Mouse (Mus musculus) G1E-ER4 (cell line): Measurements from ENCODE around the gene Galntl5. TPM values are rescaled to one million over a fixed set of nuclear protein-coding genes. Genes with fewer than 3 reads are reported as not detected.

ENCODE experiments used
- GATA1 ChIP-seq: IDR thresholded peaks from one replicate; pipeline ENCODE4 v1.8.0; 2012; ENCODE audit warnings: low read length, inconsistent platforms
- polyA plus RNA-seq: library from polyadenylated mRNA; stranded (reverse); fragments of >175 nt; gene quantifications from 2 replicates; pipeline ENCODE4 v1.2.3, GENCODE M21; 2012

Gene Galntl5
- polyA plus RNA-seq, 1 experiment: not detected

DNA sequence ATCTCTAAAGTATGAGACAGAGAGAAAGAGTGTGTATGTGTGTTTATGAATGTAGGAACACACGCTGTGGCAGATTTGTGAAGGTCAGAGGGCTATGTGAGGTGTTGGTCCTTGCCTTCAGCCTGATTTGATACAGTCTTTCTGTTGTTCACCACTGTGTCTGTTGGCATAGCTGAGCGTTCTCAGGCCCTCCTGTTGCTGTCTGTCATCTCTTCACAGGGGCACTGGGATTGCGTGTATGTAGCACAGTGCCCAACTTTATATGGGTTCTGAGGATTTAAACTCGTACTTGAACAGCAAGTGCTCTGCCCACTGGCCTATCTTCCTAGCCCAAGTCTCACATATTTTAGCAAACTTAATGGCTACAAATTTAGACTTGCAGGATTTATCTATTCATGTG, 2.3 kb downstream of the Galntl5 start:
- no peak for TF ChIP-seq GATA1

DNA sequence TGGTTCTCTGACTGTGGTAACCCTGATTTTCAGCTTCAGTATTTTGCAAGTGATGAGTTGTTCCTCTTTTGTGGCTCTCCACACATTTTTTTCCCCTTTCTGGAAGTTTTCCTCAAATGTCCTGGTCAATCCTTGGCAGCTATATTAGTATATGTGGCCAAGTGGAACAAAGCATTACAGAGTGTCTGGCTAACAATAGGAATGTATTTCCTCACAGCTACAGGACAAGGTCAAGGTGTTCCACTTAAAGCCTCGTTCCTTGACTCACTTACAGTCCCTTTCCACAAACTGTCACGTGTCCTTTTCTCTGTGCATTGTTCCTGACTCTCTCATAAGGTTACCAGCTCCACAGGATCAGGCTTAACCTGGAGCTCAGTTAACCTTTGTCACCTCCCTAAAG, 3.3 kb downstream of the Galntl5 start:
- no peak for TF ChIP-seq GATA1

DNA sequence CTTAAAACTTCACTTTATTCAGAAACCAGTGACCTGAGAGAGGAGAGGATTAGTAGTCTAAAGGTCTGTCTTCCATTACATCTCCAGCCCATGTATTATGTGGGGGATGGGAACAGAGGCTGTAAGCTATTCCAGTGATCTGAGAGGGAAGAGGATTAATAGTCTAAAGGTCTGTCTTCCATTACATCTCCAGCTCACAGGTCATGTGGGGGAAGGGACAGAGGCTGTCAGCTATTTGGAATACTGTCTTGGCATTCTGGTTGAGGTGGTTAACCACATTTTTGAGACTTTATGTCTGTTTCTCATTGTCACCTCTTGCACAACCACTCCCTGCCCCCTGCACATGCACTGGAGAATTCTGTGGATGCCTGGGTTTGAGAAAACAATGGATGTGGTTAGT, 6.5 kb downstream of the Galntl5 start:
- no peak for TF ChIP-seq GATA1

DNA sequence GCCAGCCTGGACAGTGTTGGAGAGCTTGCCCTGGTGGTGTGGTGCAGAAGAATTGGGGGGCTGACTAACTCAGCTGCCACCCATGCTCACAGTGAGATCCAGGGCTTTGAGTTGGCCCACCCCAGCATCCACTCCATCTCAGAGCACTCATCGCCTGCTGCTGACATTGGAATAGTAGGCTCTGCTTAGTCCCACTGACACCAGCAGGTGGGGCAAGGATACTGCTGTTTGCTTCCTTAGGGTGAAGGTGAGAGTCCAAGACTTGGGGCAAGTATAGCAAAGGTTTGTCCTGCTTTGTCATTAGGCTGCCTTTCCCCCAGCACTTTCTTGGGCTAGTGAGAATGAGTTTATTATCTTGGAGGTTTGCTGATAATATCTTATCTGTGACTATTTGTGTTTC, 7.5 kb downstream of the Galntl5 start:
- no peak for TF ChIP-seq GATA1

DNA sequence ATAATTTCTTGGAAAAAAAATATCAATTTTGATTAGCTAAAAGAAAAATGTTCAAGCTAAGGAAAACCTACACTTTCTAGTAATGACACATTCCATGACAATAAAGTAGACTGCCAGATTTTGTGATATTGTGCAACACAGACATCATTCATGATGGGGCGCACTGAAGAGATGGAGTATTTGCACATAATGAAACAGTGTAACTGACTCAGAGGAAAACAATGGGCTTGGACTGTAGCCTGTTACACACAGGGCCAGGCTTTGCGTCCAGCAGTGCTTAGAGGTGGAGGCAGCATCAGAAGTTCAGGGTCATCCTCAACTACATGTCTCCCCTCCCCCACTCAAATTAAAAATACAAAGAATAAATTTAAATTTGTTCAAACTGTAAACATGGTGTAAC, 9.3 kb downstream of the Galntl5 start:
- no peak for TF ChIP-seq GATA1

DNA sequence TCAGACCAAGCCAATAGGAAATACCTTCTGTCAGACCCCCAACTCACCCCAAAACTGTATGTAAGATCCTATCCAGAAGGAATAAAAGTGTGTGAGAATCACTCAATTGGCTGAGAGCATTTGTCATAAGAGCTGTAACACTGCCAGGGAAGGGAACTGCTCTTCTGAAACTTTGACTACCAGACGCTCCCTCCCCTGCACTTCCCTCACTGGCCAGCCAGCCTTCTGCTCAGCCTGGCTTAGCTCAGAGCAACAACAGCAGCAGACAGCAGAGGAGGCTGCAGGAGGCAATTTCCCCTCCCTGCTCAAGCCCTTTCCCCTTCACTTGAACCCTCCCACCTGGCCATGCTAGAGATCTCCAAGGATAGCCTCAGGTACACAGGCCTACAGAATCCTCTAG, 30.6 kb downstream of the Galntl5 start:
- TF ChIP-seq GATA1: no peak

DNA sequence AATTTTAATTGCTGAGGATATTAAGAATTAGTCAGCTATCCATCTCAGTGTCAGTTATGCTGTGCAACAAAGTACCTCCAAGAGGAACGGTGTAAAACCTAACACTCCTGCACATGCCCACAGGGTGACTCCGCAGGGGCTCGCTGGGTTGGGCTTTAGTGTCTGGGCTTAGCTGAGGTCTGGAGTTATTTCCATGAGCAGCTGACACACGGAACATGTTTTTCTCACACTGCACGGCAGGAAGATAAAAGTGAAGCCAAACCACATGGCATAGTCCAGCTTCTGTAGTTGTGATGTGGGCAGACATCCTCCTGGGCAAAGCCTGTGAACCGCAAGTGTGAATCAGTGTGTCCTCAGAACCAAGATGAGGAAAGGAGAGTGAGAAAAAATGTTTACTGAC, 33.7 kb downstream of the Galntl5 start:
- no peak for TF ChIP-seq GATA1

DNA sequence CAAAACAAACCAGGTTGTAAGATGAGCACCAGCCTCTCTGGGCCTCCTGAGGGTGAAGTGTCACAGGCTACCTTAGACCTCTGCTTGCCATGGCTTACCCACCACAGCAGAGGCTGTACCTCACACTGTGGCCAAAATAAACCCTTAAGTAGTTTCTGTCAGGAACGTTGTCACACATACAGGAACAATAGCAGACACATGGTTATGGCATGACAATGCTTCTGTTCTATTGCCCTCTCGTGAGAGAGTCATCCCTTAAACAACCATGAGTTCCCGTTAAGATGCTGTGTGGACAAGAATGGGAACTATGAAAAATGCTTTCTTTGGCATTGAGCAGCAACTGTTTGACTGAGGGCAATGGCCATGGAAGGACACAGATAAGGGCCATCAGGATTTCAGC, 40.3 kb downstream of the Galntl5 start, which contains the start of gene Galnt11:
Gene Galnt11 (plus strand): TSS at position 301 of the 400 bp plus-strand sequence.
- TF ChIP-seq GATA1: no peak

DNA sequence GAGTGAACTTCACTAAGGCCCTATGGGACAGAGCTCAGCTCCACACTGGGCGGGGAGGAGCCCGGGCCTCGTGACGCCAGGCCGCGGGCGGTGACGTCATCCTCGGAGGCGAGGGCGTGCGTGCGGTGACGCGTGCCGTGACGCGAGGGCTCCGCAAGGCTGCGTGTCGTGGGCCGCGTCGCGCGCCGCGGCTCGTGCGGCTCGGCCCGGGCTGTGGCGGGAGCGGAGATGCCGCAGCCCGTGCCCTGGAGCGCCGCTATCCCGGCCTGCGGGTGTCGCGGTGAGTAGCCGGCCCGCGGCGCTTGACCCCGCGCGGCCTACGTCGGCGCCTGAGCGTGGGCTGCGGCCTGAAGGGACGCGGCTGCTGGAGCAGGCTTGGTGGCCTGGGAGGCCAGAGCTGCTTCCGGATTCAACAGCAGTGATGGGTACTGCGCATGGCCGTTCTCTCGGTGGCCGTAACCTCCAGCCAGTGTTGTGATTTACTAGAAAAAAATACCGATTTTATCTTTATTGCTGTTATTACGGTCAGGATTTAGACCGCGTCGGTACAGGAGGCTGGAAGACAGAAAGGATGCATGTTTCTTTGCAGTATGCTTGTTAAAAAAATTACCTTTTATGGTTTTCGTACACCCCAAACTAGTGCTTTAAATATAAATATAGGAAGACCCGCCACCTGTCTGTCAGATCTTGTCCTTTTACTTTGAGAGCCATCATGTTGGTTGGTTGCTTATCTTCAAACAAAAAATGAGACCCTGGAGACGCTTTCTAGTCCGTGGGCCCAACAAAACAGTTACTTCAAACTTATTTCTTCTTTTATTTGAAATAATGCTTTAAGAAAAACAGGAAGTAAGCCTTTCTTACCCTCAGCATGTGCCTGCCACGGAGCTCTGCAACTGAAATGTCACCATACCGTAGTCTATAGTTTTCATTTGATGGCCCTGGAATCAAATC, 41.8 kb downstream of the Galntl5 start, which contains the start of gene E130116L18Rik:
Gene E130116L18Rik (minus strand): TSS at position 402 of the 951 bp plus-strand sequence.
- TF ChIP-seq GATA1: no peak

DNA sequence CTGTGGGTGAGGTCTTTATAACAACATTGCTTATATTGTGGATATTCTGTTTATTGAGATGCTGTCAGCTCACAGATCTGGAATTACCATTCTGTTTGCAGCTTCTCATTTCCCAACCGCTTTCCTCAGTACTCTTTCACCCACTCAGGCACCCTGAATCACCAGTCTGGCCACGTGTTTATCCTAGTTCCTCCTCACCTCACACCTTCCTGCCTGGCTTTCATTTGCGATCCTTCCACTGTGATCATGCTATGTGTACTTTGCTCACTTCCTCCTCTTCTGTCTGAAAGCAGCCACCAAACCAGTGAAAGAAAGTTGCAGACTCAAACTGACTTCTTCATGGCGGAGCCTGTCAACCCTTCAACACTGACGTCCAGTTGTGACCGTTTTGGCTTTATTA, 61.8 kb downstream of the Galntl5 start:
- TF ChIP-seq GATA1: no peak

DNA sequence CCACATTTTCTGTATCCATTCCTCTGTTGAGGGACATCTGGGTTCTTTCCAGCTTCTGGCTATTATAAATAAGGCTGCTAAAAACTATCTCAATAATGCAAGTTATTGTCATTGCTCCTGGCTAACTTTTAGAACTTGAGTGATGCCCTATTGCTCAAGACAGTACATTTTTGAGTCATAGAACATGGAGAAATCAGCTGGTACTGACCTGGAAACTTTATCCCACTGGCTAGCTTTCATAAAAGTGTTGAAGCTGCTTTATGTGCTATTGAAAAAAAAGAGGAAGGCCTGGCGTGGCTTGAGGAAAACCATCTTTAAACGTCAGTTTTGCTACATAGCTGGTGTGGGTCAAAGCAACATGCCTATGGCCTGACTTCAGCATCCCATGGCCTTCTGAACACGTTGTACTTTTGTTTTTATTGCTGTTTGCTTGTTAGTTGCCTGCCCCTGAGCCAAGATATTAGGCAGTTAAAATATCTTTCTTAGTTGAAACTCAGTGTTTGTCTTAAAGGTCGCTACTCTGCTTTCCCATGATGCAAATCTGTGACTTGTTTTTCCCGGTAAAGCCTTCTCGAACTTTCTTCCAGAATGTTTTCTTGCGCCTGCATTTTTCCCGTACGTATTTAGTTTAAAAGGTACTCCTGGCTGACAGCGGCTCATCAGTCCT, 64.7 kb downstream of the Galntl5 start:
- TF ChIP-seq GATA1: no peak

DNA sequence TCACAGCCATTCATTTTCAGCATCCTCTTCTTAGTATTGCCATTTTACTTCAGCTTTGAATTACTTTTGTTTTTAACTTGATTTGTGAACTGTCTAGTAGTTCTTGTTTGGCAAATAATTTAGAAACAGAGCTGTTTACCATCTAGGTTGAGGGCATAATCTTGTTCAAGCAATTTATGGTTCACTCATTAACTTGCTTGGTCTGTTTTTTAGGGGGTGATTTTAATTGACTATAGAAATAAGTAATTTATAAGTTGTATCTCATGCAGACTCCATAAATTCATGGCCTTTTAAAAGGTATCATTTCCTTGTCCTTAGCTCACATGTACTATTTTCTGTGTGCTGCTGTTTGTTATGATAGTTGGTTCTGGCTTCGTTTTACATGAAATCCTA, 65.2 kb downstream of the Galntl5 start:
- no peak for TF ChIP-seq GATA1

DNA sequence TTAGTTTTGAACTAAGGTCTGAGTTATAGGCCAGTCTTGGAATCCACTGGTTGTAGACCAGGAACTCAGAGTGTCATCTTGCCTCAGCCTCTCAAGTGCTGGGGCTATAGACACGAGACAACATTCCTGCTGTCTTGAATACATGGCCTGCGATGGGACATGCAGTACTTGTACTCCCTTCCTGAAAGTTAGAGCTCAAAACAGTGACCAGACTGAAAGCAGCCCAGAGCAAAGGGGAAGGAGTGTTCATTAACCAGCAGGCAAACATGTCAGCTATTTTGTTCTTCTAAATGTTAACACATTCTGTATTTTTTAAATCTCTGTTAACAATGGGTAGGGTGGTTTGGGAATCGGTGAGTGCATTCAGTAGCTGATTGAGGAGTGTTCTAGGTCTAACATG, 65.8 kb downstream of the Galntl5 start:
- TF ChIP-seq GATA1: no peak

DNA sequence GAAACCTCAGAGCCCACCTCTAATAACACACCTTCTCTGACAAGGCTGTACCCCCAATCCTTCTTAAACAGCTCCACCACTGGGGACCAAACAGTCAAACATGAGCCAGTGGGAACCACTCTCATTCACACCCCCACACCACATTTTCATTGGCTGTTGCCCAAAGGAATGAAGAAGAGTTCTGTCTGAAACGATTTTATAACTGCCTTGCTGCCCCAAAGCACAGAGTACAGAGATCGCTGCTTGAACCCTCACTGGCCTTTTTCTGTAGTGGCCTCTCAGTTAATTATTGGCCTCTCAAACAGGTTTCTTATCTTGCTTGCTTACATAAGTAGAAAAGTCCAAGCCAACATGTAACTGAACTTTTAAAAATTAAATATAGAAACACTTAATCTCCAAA, 71.2 kb downstream of the Galntl5 start:
- TF ChIP-seq GATA1: no peak

DNA sequence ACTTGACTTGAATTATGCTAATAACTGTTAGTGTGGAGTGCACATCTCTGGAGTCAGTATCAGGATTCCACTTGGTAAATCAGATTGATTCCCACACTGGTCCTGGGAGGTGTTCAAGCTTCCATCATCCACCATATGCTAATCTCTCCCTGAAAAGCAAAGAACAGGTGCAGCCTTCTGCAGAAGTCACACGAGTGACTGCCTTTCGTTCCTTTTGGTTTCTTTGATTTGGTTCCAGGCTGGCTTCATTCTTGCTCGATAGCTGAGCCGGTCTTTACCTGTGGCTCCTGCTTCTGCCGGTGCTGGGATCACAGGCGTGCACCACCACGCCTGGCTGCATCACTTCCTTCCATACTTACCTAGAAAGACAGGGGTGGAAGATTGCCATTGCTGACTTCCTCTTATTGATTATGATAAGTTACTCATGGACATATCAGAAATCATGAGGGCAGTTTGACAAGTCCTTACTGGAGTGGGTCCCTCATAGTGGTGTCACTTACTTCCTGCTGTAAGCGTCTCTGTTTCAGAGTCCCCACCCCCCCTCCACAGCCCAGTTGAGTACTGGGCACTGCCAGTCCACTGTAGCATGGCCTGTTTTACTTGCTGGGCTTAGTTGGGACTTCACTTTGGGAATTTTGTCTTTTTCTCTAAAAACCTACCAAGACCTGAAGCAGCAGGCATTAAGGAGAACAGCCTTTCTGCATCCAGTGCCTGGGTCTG, 71.7 kb downstream of the Galntl5 start:
- no peak for TF ChIP-seq GATA1

DNA sequence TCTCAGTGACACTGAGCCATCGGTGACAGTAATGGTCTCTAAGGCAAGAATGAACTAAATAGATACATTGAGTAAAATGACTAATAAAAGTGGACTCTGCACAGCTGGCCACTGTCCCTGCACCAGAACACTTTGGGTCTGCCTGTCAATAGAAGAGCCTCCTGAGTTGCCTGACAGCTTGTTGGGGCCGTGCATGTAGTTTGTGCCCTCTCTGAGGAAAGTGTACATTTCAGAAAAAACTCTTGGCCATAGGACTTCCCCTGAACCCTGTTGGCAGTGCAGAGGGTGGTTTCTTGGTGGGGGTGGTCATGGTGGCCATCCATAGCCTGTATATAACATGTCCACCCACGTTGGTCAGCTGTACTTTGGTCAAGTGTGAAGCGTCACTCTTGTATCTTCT, 73.2 kb downstream of the Galntl5 start:
- TF ChIP-seq GATA1: no peak
